Mouse (Mus musculus) cerebellum, adult 2 months (tissue): Measurements from ENCODE around the gene Lrmda.

Experiments
- CTCF ChIP-seq: fragments of 200-500 bp; IDR thresholded peaks from 2 replicates; pipeline ENCODE4 v1.5.1; 2011; ENCODE audit warnings: low read depth, mild to moderate bottlenecking, control low read depth, low read length, moderate library complexity, borderline replicate concordance; ENCODE audit not compliant: insufficient read depth
- POLR2A ChIP-seq: fragments of 200-500 bp; IDR thresholded peaks from 2 replicates; pipeline ENCODE4 v1.6.1; 2011; ENCODE audit warnings: low read length, control low read depth, borderline replicate concordance; ENCODE audit not compliant: insufficient read depth

- TF ChIP-seq POLR2A (no peak), CTCF (no peak)
Observed at GRCm38 (mm10) chr14:22285826-22286225, 266.3 kb downstream of the Lrmda start.
